Mouse (Mus musculus): ENCODE results near the gene Vps26c. TPM values are rescaled to one million over a fixed set of nuclear protein-coding genes. Genes with fewer than 3 reads are reported as not detected.
"Not testable (repeated sequence)": the region's sequence is repeated elsewhere in the genome, so short reads cannot be mapped to it uniquely, and the experiment has no call there.

Gene Vps26c
- polyA plus RNA-seq, 1 experiment from 2014 or later: 56.6 TPM

DNA sequence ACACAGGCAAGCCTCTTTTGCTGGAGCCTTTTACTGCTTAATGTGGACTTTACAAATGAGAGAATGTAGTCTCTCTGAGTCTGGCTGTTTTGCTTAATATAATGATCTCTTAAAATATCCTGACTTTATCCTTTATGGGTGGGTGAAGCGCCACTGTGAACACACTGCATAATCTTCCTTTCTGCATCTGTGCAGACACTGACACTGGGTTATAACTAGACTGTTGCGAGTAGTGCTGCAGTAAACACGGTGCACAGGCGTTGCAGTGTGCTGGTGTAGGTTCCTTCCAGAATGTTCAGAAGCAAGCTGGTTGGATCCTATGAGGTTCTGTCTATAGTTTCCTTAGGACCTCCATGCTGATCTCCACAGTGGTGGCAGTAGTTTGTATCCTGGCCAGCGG lies 37.3 kb downstream of the Vps26c start:
- no peaks in the 10 kb centered on the region for H3K4me1 ChIP-seq (ENCODE audit: control insufficient read depth, insufficient read depth, low read length)
- H3K4me2 ChIP-seq (ENCODE audit: low read depth, low read length): no peak overlapping the region
- no peaks in the 10 kb centered on the region for H3K36me3 ChIP-seq (ENCODE audit: control insufficient read depth, insufficient read depth, low read length)
- no peaks in the 10 kb centered on the region for H3K27me3 ChIP-seq (replicated peaks; ENCODE audit: control insufficient read depth, insufficient read depth, low read length)
- 87% methylated on average over 5 of the region's 5 CpGs for WGBS
- ATAC-seq (ENCODE audit: low read depth) (no peak), DNase-seq (ENCODE audit: low spot score) (no peak)
- H3K27ac ChIP-seq (replicated peaks; ENCODE audit: low read depth, low read length): no peak overlapping the region
- H3K9ac ChIP-seq (ENCODE audit: low read depth, low read length): no peak overlapping the region
- no peak overlapping the region for H3K4me3 ChIP-seq (ENCODE audit: low read depth, low read length)
- H3K9me3 ChIP-seq (ENCODE audit: control insufficient read depth, low read length): no peaks in the 10 kb centered on the region

GRCm38 (mm10) chr16:94487341-94487740 lies 39.3 kb downstream of the Vps26c start:
- no peaks in the 10 kb centered on the region for H3K27me3 ChIP-seq (replicated peaks; ENCODE audit: control insufficient read depth, insufficient read depth, low read length)
- no peaks in the 10 kb centered on the region for H3K9me3 ChIP-seq (ENCODE audit: control insufficient read depth, low read length)
- DNase-seq (ENCODE audit: low spot score) (no peak), ATAC-seq (ENCODE audit: low read depth) (no peak)
- no peak overlapping the region for H3K4me2 ChIP-seq (ENCODE audit: low read depth, low read length)
- H3K36me3 ChIP-seq (ENCODE audit: control insufficient read depth, insufficient read depth, low read length): no peaks in the 10 kb centered on the region
- no peak overlapping the region for H3K9ac ChIP-seq (ENCODE audit: low read depth, low read length)
- H3K27ac ChIP-seq (replicated peaks; ENCODE audit: low read depth, low read length): no peak overlapping the region
- 79% methylated on average over 5 of the region's 5 CpGs for WGBS
- H3K4me1 ChIP-seq (ENCODE audit: control insufficient read depth, insufficient read depth, low read length): no peaks in the 10 kb centered on the region
- no peak overlapping the region for H3K4me3 ChIP-seq (ENCODE audit: low read depth, low read length)

DNA sequence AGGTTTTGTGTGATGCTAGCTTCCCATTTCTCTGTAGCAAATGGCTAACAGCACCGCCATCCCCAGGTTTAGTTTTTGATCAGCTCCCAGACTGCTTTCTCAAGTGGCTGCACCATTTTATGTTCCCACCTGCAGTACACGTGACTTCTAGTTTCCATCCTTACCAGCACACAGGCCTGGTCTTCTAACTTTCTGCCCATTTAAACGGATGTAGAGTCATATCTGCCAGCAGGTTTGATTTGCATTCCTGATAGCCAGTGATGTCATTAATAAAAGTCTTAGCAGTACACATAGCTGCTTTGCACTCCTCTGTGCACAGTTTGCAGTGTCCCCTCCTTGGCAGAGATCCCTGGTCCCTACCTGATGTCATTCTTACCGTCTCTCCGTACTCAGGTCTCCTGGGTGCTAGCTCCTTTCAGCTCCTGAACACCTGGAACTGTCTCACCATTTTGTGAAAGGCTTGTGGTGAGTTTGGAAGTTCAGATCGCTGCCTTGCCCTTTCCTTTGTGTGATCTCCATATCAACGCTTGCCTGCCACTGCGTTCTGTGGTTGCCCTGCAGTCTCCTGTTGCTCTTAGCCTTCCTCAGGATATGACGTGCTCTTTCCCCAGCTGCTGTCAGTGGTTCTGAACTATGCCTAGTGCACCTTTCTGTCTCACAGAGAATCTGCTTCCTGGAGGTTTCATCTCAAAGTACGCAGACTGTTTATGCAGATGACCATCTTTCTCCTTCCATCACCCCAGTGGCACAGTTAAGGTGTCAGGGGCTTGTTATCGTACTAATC lies 41.7 kb downstream of the Vps26c start:
- no peak overlapping the region for H3K4me3 ChIP-seq (ENCODE audit: low read depth, low read length)
- ATAC-seq (ENCODE audit: low read depth) (no peak), DNase-seq (ENCODE audit: low spot score) (no peak)
- H3K9me3 ChIP-seq (ENCODE audit: control insufficient read depth, low read length): no peaks in the 10 kb centered on the region
- no peak overlapping the region for H3K4me2 ChIP-seq (ENCODE audit: low read depth, low read length)
- 76% methylated on average over 11 of the region's 11 CpGs for WGBS
- no peak overlapping the region for H3K27ac ChIP-seq (replicated peaks; ENCODE audit: low read depth, low read length)
- H3K9ac ChIP-seq (ENCODE audit: low read depth, low read length): no peak overlapping the region
- no peaks in the 10 kb centered on the region for H3K36me3 ChIP-seq (ENCODE audit: control insufficient read depth, insufficient read depth, low read length)
- no peaks in the 10 kb centered on the region for H3K27me3 ChIP-seq (replicated peaks; ENCODE audit: control insufficient read depth, insufficient read depth, low read length)
- no peaks in the 10 kb centered on the region for H3K4me1 ChIP-seq (ENCODE audit: control insufficient read depth, insufficient read depth, low read length)

DNA sequence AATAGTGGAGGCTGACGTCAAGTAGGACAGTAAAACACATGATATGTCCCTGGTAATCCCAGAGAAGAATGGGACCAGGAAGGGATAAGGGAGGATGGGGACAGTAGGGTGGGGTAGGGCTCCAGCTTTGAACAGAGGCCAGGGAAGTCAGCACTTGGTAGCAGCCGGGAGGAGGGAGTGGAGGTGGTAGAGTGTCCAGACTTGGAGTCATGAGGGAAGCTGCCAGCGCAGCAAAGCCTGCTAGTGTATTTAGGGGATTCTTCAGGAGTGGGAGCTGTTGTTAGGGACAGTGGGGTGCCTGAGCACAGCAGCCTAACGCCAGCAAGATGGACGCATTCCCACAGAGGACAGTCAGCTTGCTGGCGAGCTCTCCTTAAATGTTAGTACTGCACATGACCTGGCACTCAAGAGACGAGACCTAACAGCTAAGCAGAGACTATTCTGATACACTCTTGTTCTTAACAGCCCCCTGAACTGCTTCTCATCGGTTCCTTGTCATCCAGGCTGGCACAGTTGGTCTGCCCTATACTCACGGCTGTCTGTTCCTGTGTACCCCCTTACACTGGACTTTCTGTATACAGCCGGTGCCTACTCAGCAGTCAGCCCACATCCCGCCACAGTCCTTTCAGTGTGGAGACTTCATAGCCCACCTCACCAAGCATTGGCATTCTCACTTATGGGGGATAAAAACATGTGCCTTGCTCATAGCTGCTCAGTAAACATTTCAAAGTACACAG lies 53.4 kb downstream of the Vps26c start:
- Histone ChIP-seq H3K27me3 (replicated peaks; ENCODE audit: control insufficient read depth, insufficient read depth, low read length) (no peaks in the 10 kb centered on the region), H3K36me3 (ENCODE audit: control insufficient read depth, insufficient read depth, low read length) (peaks cover 26% of the 10 kb centered on the region), H3K4me2 (ENCODE audit: low read depth, low read length) (no peak overlapping the region), H3K4me1 (ENCODE audit: control insufficient read depth, insufficient read depth, low read length) (no peaks in the 10 kb centered on the region), H3K9ac (ENCODE audit: low read depth, low read length) (no peak overlapping the region), H3K27ac (replicated peaks; ENCODE audit: low read depth, low read length) (0 out of 2 replicates have a peak overlapping the region, but pooled peaks have one; percentile 22), H3K4me3 (ENCODE audit: low read depth, low read length) (no peak overlapping the region), H3K9me3 (ENCODE audit: control insufficient read depth, low read length) (no peaks in the 10 kb centered on the region)
- peak; percentile 39 for ATAC-seq (ENCODE audit: low read depth)
- WGBS: 87% methylated on average over 11 of the region's 11 CpGs
- DNase-seq (ENCODE audit: low spot score): no peak

- WGBS: 42% methylated on average over 8 of the region's 8 CpGs
- no peak overlapping the region for H3K4me2 ChIP-seq (ENCODE audit: low read depth, low read length)
- peak overlapping the region; percentile 22; the same call in 1 of the 2 replicates for H3K27ac ChIP-seq (replicated peaks; ENCODE audit: low read depth, low read length)
- H3K4me3 ChIP-seq (ENCODE audit: low read depth, low read length): no peak overlapping the region
- H3K9me3 ChIP-seq (ENCODE audit: control insufficient read depth, low read length): no peaks in the 10 kb centered on the region
- no peak overlapping the region for H3K9ac ChIP-seq (ENCODE audit: low read depth, low read length)
- H3K36me3 ChIP-seq (ENCODE audit: control insufficient read depth, insufficient read depth, low read length): peaks cover 33% of the 10 kb centered on the region
- H3K27me3 ChIP-seq (replicated peaks; ENCODE audit: control insufficient read depth, insufficient read depth, low read length): no peaks in the 10 kb centered on the region
- peak; percentile 42; the same call in 1 of the 2 replicates for ATAC-seq (ENCODE audit: low read depth)
- H3K4me1 ChIP-seq (ENCODE audit: control insufficient read depth, insufficient read depth, low read length): no peaks in the 10 kb centered on the region
- peak; percentile 79 for DNase-seq (ENCODE audit: low spot score)
These were observed 54.1 kb downstream of the Vps26c start for GRCm38 (mm10) chr16:94472515-94472951.

GRCm38 (mm10) chr16:94468391-94468790 lies 58.2 kb downstream of the Vps26c start:
- WGBS: 93% methylated on average over 2 of the region's 2 CpGs
- H3K36me3 ChIP-seq (ENCODE audit: control insufficient read depth, insufficient read depth, low read length): peaks cover 74% of the 10 kb centered on the region
- no peak for ATAC-seq (ENCODE audit: low read depth)

DNA sequence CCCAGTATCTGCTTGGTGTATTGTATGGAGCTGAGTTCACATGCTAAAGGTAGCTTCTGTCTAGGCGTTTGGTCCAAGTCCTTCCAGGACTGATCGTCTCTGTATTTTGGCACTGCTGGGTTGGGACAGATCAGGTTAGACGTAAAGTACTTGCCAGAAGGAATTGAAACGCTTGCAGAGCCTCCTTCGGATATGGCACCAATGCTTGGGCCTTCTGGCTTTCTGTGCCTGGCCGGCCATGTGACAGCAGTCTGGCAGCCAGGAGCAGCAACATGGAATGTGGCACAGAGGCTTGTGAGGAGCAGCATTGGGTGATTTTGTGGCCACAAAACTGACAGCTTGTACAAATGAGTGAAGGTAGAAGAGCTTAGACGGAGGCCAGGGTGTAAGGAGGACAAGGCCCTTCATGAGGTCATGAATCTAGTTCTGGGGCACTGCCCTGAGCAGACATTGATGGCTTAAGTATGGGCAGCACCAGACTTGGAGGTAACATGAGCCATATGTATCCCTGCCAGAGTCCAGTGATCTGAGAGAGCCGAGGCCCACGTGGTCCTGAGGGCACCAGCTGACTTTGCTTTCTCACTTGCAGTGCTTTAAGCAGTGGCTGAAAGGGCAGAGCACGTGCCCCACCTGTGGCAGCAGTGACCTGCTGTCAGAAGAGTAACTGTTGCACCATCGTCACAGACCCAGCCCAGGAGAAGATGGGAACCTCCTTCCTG lies 59.1 kb downstream of the Vps26c start:
- H3K4me3 ChIP-seq (ENCODE audit: low read depth, low read length): no peak overlapping the region
- H3K27ac ChIP-seq (replicated peaks; ENCODE audit: low read depth, low read length): no peak overlapping the region
- ATAC-seq (ENCODE audit: low read depth): 0 out of 2 replicates have a peak, but pooled peaks have one; percentile 24
- H3K4me2 ChIP-seq (ENCODE audit: low read depth, low read length): no peak overlapping the region
- 78% methylated on average over 11 of the region's 11 CpGs for WGBS
- H3K27me3 ChIP-seq (replicated peaks; ENCODE audit: control insufficient read depth, insufficient read depth, low read length): no peaks in the 10 kb centered on the region
- H3K4me1 ChIP-seq (ENCODE audit: control insufficient read depth, insufficient read depth, low read length): no peaks in the 10 kb centered on the region
- no peak for DNase-seq (ENCODE audit: low spot score)
- no peaks in the 10 kb centered on the region for H3K9me3 ChIP-seq (ENCODE audit: control insufficient read depth, low read length)
- peaks cover 83% of the 10 kb centered on the region for H3K36me3 ChIP-seq (ENCODE audit: control insufficient read depth, insufficient read depth, low read length)
- H3K9ac ChIP-seq (ENCODE audit: low read depth, low read length): no peak overlapping the region

More at GRCm38 (mm10) chr16:94468391-94468790, 58.2 kb downstream of the Vps26c start:
- H3K4me3 ChIP-seq (ENCODE audit: low read depth, low read length): no peak overlapping the region
- DNase-seq (ENCODE audit: low spot score): no peak
- H3K9me3 ChIP-seq (ENCODE audit: control insufficient read depth, low read length): no peaks in the 10 kb centered on the region
- no peak overlapping the region for H3K27ac ChIP-seq (replicated peaks; ENCODE audit: low read depth, low read length)
- H3K27me3 ChIP-seq (replicated peaks; ENCODE audit: control insufficient read depth, insufficient read depth, low read length): no peaks in the 10 kb centered on the region
- H3K4me1 ChIP-seq (ENCODE audit: control insufficient read depth, insufficient read depth, low read length): no peaks in the 10 kb centered on the region
- no peak overlapping the region for H3K9ac ChIP-seq (ENCODE audit: low read depth, low read length)
- H3K4me2 ChIP-seq (ENCODE audit: low read depth, low read length): no peak overlapping the region

DNA sequence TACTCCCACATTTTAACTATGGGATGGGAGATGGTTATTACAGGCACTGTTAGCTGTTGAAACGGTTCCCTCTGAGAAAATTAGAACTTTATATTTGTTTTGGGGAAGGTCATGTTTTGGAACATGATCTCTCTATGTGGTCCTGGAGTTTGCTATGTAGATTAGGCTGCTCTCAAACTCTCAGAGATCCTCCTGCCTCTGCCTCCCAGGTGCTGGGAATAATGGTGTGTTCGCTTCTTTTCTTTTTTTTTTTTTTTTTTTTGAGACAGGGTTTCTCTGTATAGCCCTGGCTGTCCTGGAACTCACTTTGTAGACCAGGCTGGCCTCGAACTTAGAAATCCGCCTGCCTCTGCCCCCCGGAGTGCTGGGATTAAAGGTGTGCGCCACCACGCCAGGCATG lies 60.3 kb downstream of the Vps26c start:
- H3K9ac ChIP-seq (ENCODE audit: low read depth, low read length); H3K4me3 ChIP-seq (ENCODE audit: low read depth, low read length); DNase-seq (ENCODE audit: low spot score); ATAC-seq (ENCODE audit: low read depth); H3K9me3 ChIP-seq (ENCODE audit: control insufficient read depth, low read length); H3K27ac ChIP-seq (replicated peaks; ENCODE audit: low read depth, low read length); H3K4me2 ChIP-seq (ENCODE audit: low read depth, low read length); H3K27me3 ChIP-seq (replicated peaks; ENCODE audit: control insufficient read depth, insufficient read depth, low read length); H3K4me1 ChIP-seq (ENCODE audit: control insufficient read depth, insufficient read depth, low read length): not testable (repeated sequence)
- WGBS: 93% methylated on average over 7 of the region's 7 CpGs
- H3K36me3 ChIP-seq (ENCODE audit: control insufficient read depth, insufficient read depth, low read length): peaks cover 95% of the 10 kb centered on the region

Measured in embryonic facial prominence, embryonic 14.5 days (tissue).